ENCODE assay signal across 8 mouse cellular contexts in genomic region chr6:42350968-42351775, GRCm38 (mm10). TPM values are rescaled to one million over a fixed set of nuclear protein-coding genes. Genes with fewer than 3 reads are reported as not detected.
DNase-seq lines count a peak whose midpoint lies in the region; ATAC-seq lines count a peak whose summit lies in the region.

No protein-coding gene starts in this region.

- H3K27me3 ChIP-seq in kidney, embryonic 16.5 days (ENCODE audit: insufficient read depth, low read length) = no peaks in the 10 kb centered on the region
- H3K27me3 ChIP-seq in embryonic facial prominence, embryonic 11.5 days (ENCODE audit: control insufficient read depth, insufficient read depth, low read length) = no peaks in the 10 kb centered on the region
- no peaks in the 10 kb centered on the region for H3K27me3 ChIP-seq in hindbrain, embryonic 14.5 days (ENCODE audit: control insufficient read depth, insufficient read depth, low read length)
- no peaks in the 10 kb centered on the region for H3K27me3 ChIP-seq in midbrain, embryonic 16.5 days (ENCODE audit: control insufficient read depth, insufficient read depth, low read depth, low read length)

- peak overlapping the region; percentile 99 for H3K27ac ChIP-seq in kidney, embryonic 16.5 days (ENCODE audit: low read length)
- H3K27ac ChIP-seq in embryonic facial prominence, embryonic 11.5 days (replicated peaks; ENCODE audit: low read depth, low read length) = no peak overlapping the region
- no peak overlapping the region for H3K27ac ChIP-seq in hindbrain, embryonic 14.5 days
- no peak overlapping the region for H3K27ac ChIP-seq in midbrain, embryonic 16.5 days (ENCODE audit: low read length)

- no peaks in the 10 kb centered on the region for H3K9me3 ChIP-seq in kidney, embryonic 16.5 days (ENCODE audit: low read length)
- no peaks in the 10 kb centered on the region for H3K9me3 ChIP-seq in embryonic facial prominence, embryonic 11.5 days (replicated peaks; ENCODE audit: control insufficient read depth, low read length)
- no peaks in the 10 kb centered on the region for H3K9me3 ChIP-seq in hindbrain, embryonic 14.5 days (ENCODE audit: control insufficient read depth, low read length)
- no peaks in the 10 kb centered on the region for H3K9me3 ChIP-seq in midbrain, embryonic 16.5 days (replicated peaks; ENCODE audit: control insufficient read depth, low read length, poor library complexity, severe bottlenecking)

- H3K9ac ChIP-seq in kidney, embryonic 16.5 days (replicated peaks; ENCODE audit: low read length) = peak overlapping the region; percentile 95
- H3K9ac ChIP-seq in embryonic facial prominence, embryonic 11.5 days (replicated peaks; ENCODE audit: low read length) = peak overlapping the region; percentile 86
- H3K9ac ChIP-seq in hindbrain, embryonic 14.5 days = peak overlapping the region; percentile 91
- H3K9ac ChIP-seq in midbrain, embryonic 16.5 days (ENCODE audit: low read depth, low read length) = peak overlapping the region; percentile 72

- no peak for ATAC-seq in kidney, embryonic 16.5 days (ENCODE audit: low FRiP score, low TSS enrichment)
- no peak for ATAC-seq in embryonic facial prominence, embryonic 11.5 days (replicated peaks; ENCODE audit: insufficient number of reproducible peaks, low FRiP score, low TSS enrichment, low read depth)
- ATAC-seq in hindbrain, embryonic 14.5 days (ENCODE audit: low FRiP score) = no peak
- no peak for ATAC-seq in midbrain, embryonic 16.5 days

- H3K36me3 ChIP-seq in kidney, embryonic 16.5 days (ENCODE audit: insufficient read depth, low read length) = peaks cover 21% of the 10 kb centered on the region
- H3K36me3 ChIP-seq in embryonic facial prominence, embryonic 11.5 days (replicated peaks; ENCODE audit: control insufficient read depth, insufficient read depth, low read depth, low read length) = no peaks in the 10 kb centered on the region; the same call in 1 of the 2 replicates
- H3K36me3 ChIP-seq in hindbrain, embryonic 14.5 days (replicated peaks; ENCODE audit: control insufficient read depth, insufficient read depth) = peaks cover 24% of the 10 kb centered on the region
- H3K36me3 ChIP-seq in midbrain, embryonic 16.5 days (ENCODE audit: control insufficient read depth, insufficient read depth, low read length) = peaks cover 1% of the 10 kb centered on the region; the same call in 1 of the 2 replicates

- H3K4me3 ChIP-seq in kidney, embryonic 16.5 days (ENCODE audit: low read length) = peak overlapping the region; percentile 91
- peak overlapping the region; percentile 80 for H3K4me3 ChIP-seq in embryonic facial prominence, embryonic 11.5 days (ENCODE audit: low read depth, low read length)
- peak overlapping the region; percentile 94 for H3K4me3 ChIP-seq in hindbrain, embryonic 14.5 days (replicated peaks; ENCODE audit: low read length)
- peak overlapping the region; percentile 62 for H3K4me3 ChIP-seq in midbrain, embryonic 16.5 days (ENCODE audit: low read depth, low read length)

- no peak for DNase-seq in kidney, postnatal 10 days
- no peak for DNase-seq in embryonic facial prominence, embryonic 11.5 days (ENCODE audit: low spot score)
- no peak for DNase-seq in hindbrain, embryonic 14.5 days (ENCODE audit: low spot score)
- DNase-seq in layer of hippocampus, adult 18-20 months (ENCODE audit: low spot score in 2 of 2) = no peak
- no peak for DNase-seq in gastrocnemius, adult 18-20 months (ENCODE audit: low spot score)
- DNase-seq in thymus, postnatal 0 days (ENCODE audit: low spot score) = no peak

- WGBS in kidney, embryonic 16.5 days = 31% methylated on average over 13 of the region's 13 CpGs
- 43% methylated on average over 13 of the region's 13 CpGs for WGBS in embryonic facial prominence, embryonic 11.5 days
- WGBS in hindbrain, embryonic 14.5 days = 38% methylated on average over 13 of the region's 13 CpGs
- WGBS in midbrain, embryonic 16.5 days = 50% methylated on average over 13 of the region's 13 CpGs

- H3K4me1 ChIP-seq in kidney, embryonic 16.5 days (ENCODE audit: insufficient read depth, low read length) = peaks cover 45% of the 10 kb centered on the region
- H3K4me1 ChIP-seq in embryonic facial prominence, embryonic 11.5 days (ENCODE audit: control insufficient read depth, insufficient read depth, low read length) = peaks cover 4% of the 10 kb centered on the region
- peaks cover 22% of the 10 kb centered on the region for H3K4me1 ChIP-seq in hindbrain, embryonic 14.5 days (replicated peaks; ENCODE audit: control insufficient read depth, insufficient read depth, low read length)
- H3K4me1 ChIP-seq in midbrain, embryonic 16.5 days (ENCODE audit: control insufficient read depth, insufficient read depth, low read length) = peaks cover 31% of the 10 kb centered on the region

- H3K4me2 ChIP-seq in kidney, embryonic 16.5 days (replicated peaks; ENCODE audit: low read depth, low read length) = peak overlapping the region; percentile 95
- peak overlapping the region; percentile 79 for H3K4me2 ChIP-seq in embryonic facial prominence, embryonic 11.5 days (ENCODE audit: low read depth, low read length)
- H3K4me2 ChIP-seq in hindbrain, embryonic 14.5 days (replicated peaks) = peak overlapping the region; percentile 83
- H3K4me2 ChIP-seq in midbrain, embryonic 16.5 days (ENCODE audit: low read length) = peak overlapping the region; percentile 93

RNA-seq across cellular contexts. Expression of gene Zyx, which starts 1.7 kb away (rescaled TPM):
- 115 and 130 TPM in 2 replicates for polyA plus RNA-seq in kidney, embryonic 16.5 days (2015; fragmentation: Nextera tagmentation; extraction: Ambion mirVana)
- polyA plus RNA-seq in embryonic facial prominence, embryonic 11.5 days (2014; fragmentation: Nextera tagmentation; extraction: Ambion mirVana) = 61.3 and 71.9 TPM in 2 replicates
- polyA plus RNA-seq in hindbrain, embryonic 14.5 days (2014; fragmentation: Nextera tagmentation; extraction: Ambion mirVana) = 56.6 and 60.3 TPM in 2 replicates
- 55.1 and 56.5 TPM in 2 replicates for polyA plus RNA-seq in midbrain, embryonic 16.5 days (2015; fragmentation: Nextera tagmentation; extraction: Ambion mirVana)
- 10 to 100 TPM; 39.5 to 40.3 TPM for total RNA-seq in layer of hippocampus, adult 18-20 months (2021)
- 10 to 100 TPM; 20.2 to 25.5 TPM for total RNA-seq in gastrocnemius, adult 18-20 months (2021)
- 60.7 and 64.4 TPM in 2 replicates for polyA plus RNA-seq in thymus, postnatal 0 days (2015; fragmentation: Nextera tagmentation; extraction: Ambion mirVana)

RNA-seq across cellular contexts. Expression of gene Epha1, which starts 21.9 kb away (rescaled TPM):
- polyA plus RNA-seq in kidney, embryonic 16.5 days (2015; fragmentation: Nextera tagmentation; extraction: Ambion mirVana) = 8.2 and 8.6 TPM in 2 replicates
- polyA plus RNA-seq in embryonic facial prominence, embryonic 11.5 days (2014; fragmentation: Nextera tagmentation; extraction: Ambion mirVana) = 1.5 and 1.8 TPM in 2 replicates
- polyA plus RNA-seq in hindbrain, embryonic 14.5 days (2014; fragmentation: Nextera tagmentation; extraction: Ambion mirVana) = 0.16 and 0.24 TPM in 2 replicates
- 0.47 and 0.94 TPM in 2 replicates for polyA plus RNA-seq in midbrain, embryonic 16.5 days (2015; fragmentation: Nextera tagmentation; extraction: Ambion mirVana)
- total RNA-seq in layer of hippocampus, adult 18-20 months (2021) = under 1 TPM; 0.13 to 0.20 TPM
- under 1 TPM; 0.07 to 0.23 TPM for total RNA-seq in gastrocnemius, adult 18-20 months (2021)
- 4.0 and 4.3 TPM in 2 replicates for polyA plus RNA-seq in thymus, postnatal 0 days (2015; fragmentation: Nextera tagmentation; extraction: Ambion mirVana)

RNA-seq across cellular contexts. Expression of gene Fam131b, which starts 26.7 kb away (rescaled TPM):
- polyA plus RNA-seq in kidney, embryonic 16.5 days (2015; fragmentation: Nextera tagmentation; extraction: Ambion mirVana) = 0.11 and 0.13 TPM in 2 replicates
- polyA plus RNA-seq in embryonic facial prominence, embryonic 11.5 days (2014; fragmentation: Nextera tagmentation; extraction: Ambion mirVana) = 0.66 and 1.7 TPM in 2 replicates
- 7.2 and 7.9 TPM in 2 replicates for polyA plus RNA-seq in hindbrain, embryonic 14.5 days (2014; fragmentation: Nextera tagmentation; extraction: Ambion mirVana)
- polyA plus RNA-seq in midbrain, embryonic 16.5 days (2015; fragmentation: Nextera tagmentation; extraction: Ambion mirVana) = 7.8 and 8.4 TPM in 2 replicates
- total RNA-seq in layer of hippocampus, adult 18-20 months (2021) = 10 to 100 TPM; 80.2 to 82.8 TPM
- under 1 TPM; 0.21 to 0.30 TPM for total RNA-seq in gastrocnemius, adult 18-20 months (2021)
- 0.07 TPM in 1 of 2 replicates, not detected in the other for polyA plus RNA-seq in thymus, postnatal 0 days (2015; fragmentation: Nextera tagmentation; extraction: Ambion mirVana)

RNA-seq across cellular contexts. Expression of gene Tas2r143, which starts 48.9 kb away (rescaled TPM):
- polyA plus RNA-seq in kidney, embryonic 16.5 days (2015; fragmentation: Nextera tagmentation; extraction: Ambion mirVana) = not detected in 2 replicates
- polyA plus RNA-seq in embryonic facial prominence, embryonic 11.5 days (2014; fragmentation: Nextera tagmentation; extraction: Ambion mirVana) = not detected in 2 replicates
- polyA plus RNA-seq in hindbrain, embryonic 14.5 days (2014; fragmentation: Nextera tagmentation; extraction: Ambion mirVana) = not detected in 2 replicates
- not detected in 2 replicates for polyA plus RNA-seq in midbrain, embryonic 16.5 days (2015; fragmentation: Nextera tagmentation; extraction: Ambion mirVana)
- not detected for total RNA-seq in layer of hippocampus, adult 18-20 months (2021)
- total RNA-seq in gastrocnemius, adult 18-20 months (2021) = not detected
- polyA plus RNA-seq in thymus, postnatal 0 days (2015; fragmentation: Nextera tagmentation; extraction: Ambion mirVana) = not detected in 2 replicates

RNA-seq across cellular contexts. Expression of gene Tas2r135, which starts 54.1 kb away (rescaled TPM):
- not detected in 2 replicates for polyA plus RNA-seq in kidney, embryonic 16.5 days (2015; fragmentation: Nextera tagmentation; extraction: Ambion mirVana)
- not detected in 2 replicates for polyA plus RNA-seq in embryonic facial prominence, embryonic 11.5 days (2014; fragmentation: Nextera tagmentation; extraction: Ambion mirVana)
- not detected in 2 replicates for polyA plus RNA-seq in hindbrain, embryonic 14.5 days (2014; fragmentation: Nextera tagmentation; extraction: Ambion mirVana)
- polyA plus RNA-seq in midbrain, embryonic 16.5 days (2015; fragmentation: Nextera tagmentation; extraction: Ambion mirVana) = not detected in 2 replicates
- not detected for total RNA-seq in layer of hippocampus, adult 18-20 months (2021)
- total RNA-seq in gastrocnemius, adult 18-20 months (2021) = not detected
- not detected in 2 replicates for polyA plus RNA-seq in thymus, postnatal 0 days (2015; fragmentation: Nextera tagmentation; extraction: Ambion mirVana)
